Mouse (Mus musculus) spleen, adult 2 months (tissue): Measurements from ENCODE around the gene Iqgap1. TPM values are rescaled to one million over a fixed set of nuclear protein-coding genes. Genes with fewer than 3 reads are reported as not detected.

Experiments
- DNase-seq, 2 experiments: peaks; one replicate each; pipeline versions ENCODE4 v3.0.0 to v3.0.0-alpha.2; 2012 to 2021; ENCODE audit warnings: low spot score in 2 of 2, low read depth in 1 of 2
- H3K27ac ChIP-seq: fragments of 200-500 bp; 2 replicates; pipeline ENCODE4 v1.5.1; 2012; ENCODE audit warnings: low read length, inconsistent platforms; ENCODE audit not compliant: insufficient read depth
- H3K27me3 ChIP-seq: fragments of 200-500 bp; 2 replicates; pipeline ENCODE4 v1.6.1; 2012; ENCODE audit warnings: mild to moderate bottlenecking, moderate library complexity, low read length, inconsistent platforms; ENCODE audit not compliant: control insufficient read depth, insufficient read depth
- H3K36me3 ChIP-seq: fragments of 200-500 bp; 2 replicates; pipeline ENCODE4 v1.6.1; 2012; ENCODE audit warnings: mild to moderate bottlenecking, low read length, inconsistent platforms; ENCODE audit not compliant: control insufficient read depth, insufficient read depth
- H3K4me1 ChIP-seq: fragments of 200-500 bp; 2 replicates; pipeline ENCODE4 v1.6.1; 2011; ENCODE audit warnings: inconsistent platforms; ENCODE audit not compliant: control insufficient read depth, insufficient read depth, insufficient read length
- H3K4me3 ChIP-seq: fragments of 200-500 bp; 2 replicates; pipeline ENCODE4 v1.5.1; 2011; ENCODE audit warnings: mild to moderate bottlenecking, inconsistent platforms; ENCODE audit not compliant: insufficient read depth, insufficient read length; ENCODE audit errors: extremely low read depth
- CTCF ChIP-seq: fragments of 200-500 bp; IDR thresholded peaks from 2 replicates; pipeline ENCODE4 v1.5.1; 2011; ENCODE audit warnings: mild to moderate bottlenecking, inconsistent platforms; ENCODE audit not compliant: insufficient read depth, insufficient read length, insufficient replicate concordance; ENCODE audit errors: extremely low read depth
- POLR2A ChIP-seq: fragments of 200-500 bp; IDR thresholded peaks from 2 replicates; pipeline ENCODE4 v1.6.1; 2011; ENCODE audit warnings: low read depth, low read length, inconsistent platforms
- WGBS: fragments of 180-500 bp; shearing (Covaris S2); methylation state at CpG from one replicate; pipeline ENCODE4 v1.1.7; 2018; 5-methylcytosine and 5-hydroxymethylcytosine counted together
- polyA plus RNA-seq: library from polyadenylated mRNA; depleted of rRNA; stranded (reverse); fragments of >200 nt; gene quantifications from 2 replicates; pipeline ENCODE4 v1.2.3, GENCODE M21; 2012

Iqgap1 gene
- polyA plus RNA-seq, 1 experiment: 55.9 TPM

GRCm38 (mm10) chr7:80687721-80688555, 137.8 kb downstream of the Iqgap1 start:
- H3K36me3 ChIP-seq: no peaks in the 10 kb centered on the region
- DNase-seq: peak in 1 of 2 experiments; percentile 35
- 3% methylated on average over 69 of the region's 69 CpGs for WGBS
- no peak for TF ChIP-seq POLR2A
- TF ChIP-seq CTCF: no peak
- peaks cover 6% of the 10 kb centered on the region for H3K4me1 ChIP-seq
- H3K27ac ChIP-seq: peak overlapping the region; percentile 91
- H3K27me3 ChIP-seq: no peaks in the 10 kb centered on the region
- peak overlapping the region; percentile 92 for H3K4me3 ChIP-seq

- H3K4me3 ChIP-seq: no peak overlapping the region
- H3K27ac ChIP-seq: no peak overlapping the region
- whole genome bisulfite sequencing: 78% methylated on average over 5 of the region's 5 CpGs
- TF ChIP-seq POLR2A: no peak
- TF ChIP-seq CTCF: no peak
- no peaks in the 10 kb centered on the region for H3K36me3 ChIP-seq
- H3K27me3 ChIP-seq: no peaks in the 10 kb centered on the region
- H3K4me1 ChIP-seq: peaks cover 9% of the 10 kb centered on the region
- DNase-seq: no peak
Measured at GRCm38 (mm10) chr7:80685639-80686038, 140.1 kb downstream of the Iqgap1 start.

DNA sequence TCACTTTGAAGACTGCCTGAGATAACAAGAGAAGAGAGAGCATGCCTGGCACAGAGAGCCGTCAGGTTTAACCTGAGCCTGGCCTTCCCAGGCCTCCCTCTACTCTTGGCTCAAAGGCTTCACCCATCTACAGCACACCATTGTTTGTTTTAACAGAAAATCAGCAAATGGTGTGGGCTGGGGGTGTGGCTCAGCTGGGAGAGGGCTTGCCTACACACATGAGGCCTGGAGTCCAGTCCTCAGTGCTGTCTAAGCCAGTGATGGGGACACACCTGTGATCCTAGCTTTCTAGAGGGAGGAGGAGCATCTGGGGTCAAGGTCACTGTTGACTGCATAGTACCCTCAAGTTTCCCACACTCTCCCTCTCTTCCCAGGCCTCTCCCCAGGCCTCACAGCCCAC, 143.1 kb downstream of the Iqgap1 start:
- 83% methylated on average over 1 of the region's 1 CpGs for WGBS
- Histone ChIP-seq H3K4me1 (peaks cover 11% of the 10 kb centered on the region), H3K4me3 (no peak overlapping the region), H3K27me3 (no peaks in the 10 kb centered on the region), H3K27ac (no peak overlapping the region), H3K36me3 (no peaks in the 10 kb centered on the region)
- TF ChIP-seq CTCF: no peak
- DNase-seq: no peak

- no peak for TF ChIP-seq POLR2A
- 10% methylated on average over 12 of the region's 12 CpGs for WGBS
- Histone ChIP-seq H3K4me1 (peaks cover 11% of the 10 kb centered on the region), H3K27me3 (no peaks in the 10 kb centered on the region), H3K4me3 (peak overlapping the region; percentile 50), H3K27ac (peak overlapping the region; percentile 55; the same call in 1 of the 2 replicates), H3K36me3 (no peaks in the 10 kb centered on the region)
- DNase-seq: peak in 1 of 2 experiments; percentile 31
Measured at GRCm38 (mm10) chr7:80680218-80680847, 145.4 kb downstream of the Iqgap1 start.

GRCm38 (mm10) chr7:80672323-80672722, 153.5 kb downstream of the Iqgap1 start:
- 60% methylated on average over 3 of the region's 3 CpGs for WGBS
- no peak overlapping the region for H3K27ac ChIP-seq
- TF ChIP-seq CTCF: no peak
- TF ChIP-seq POLR2A: no peak
- H3K4me3 ChIP-seq: no peak overlapping the region
- no peak for DNase-seq
- H3K4me1 ChIP-seq: no peaks in the 10 kb centered on the region
- no peaks in the 10 kb centered on the region for H3K27me3 ChIP-seq
- H3K36me3 ChIP-seq: peaks cover 3% of the 10 kb centered on the region; the same call in 1 of the 2 replicates

DNA sequence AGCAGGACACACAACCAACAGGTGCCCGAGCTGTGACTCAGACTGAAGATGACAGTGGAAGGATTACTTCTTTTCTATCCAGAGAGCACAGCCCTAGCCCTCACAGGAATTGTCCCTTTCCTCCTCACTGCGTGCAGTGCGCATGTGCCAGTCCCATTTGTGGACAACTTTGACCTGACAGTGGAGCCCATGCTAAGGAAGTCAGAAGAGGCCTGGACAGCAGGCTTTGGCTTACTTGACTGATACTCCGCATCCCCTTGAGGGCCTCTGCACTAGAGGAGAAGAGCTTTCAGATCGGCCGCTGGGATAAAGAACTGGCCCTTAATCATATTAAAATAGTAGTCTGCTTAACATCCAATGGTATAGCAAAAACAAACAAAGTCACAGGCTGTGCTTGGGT, 154.9 kb downstream of the Iqgap1 start:
- no peak for DNase-seq
- H3K4me1 ChIP-seq: no peaks in the 10 kb centered on the region
- WGBS: 95% methylated on average over 6 of the region's 6 CpGs
- H3K27me3 ChIP-seq: no peaks in the 10 kb centered on the region
- H3K36me3 ChIP-seq: peaks cover 3% of the 10 kb centered on the region; the same call in 1 of the 2 replicates
- no peak overlapping the region for H3K27ac ChIP-seq
- TF ChIP-seq POLR2A (no peak), CTCF (no peak)
- no peak overlapping the region for H3K4me3 ChIP-seq

- TF ChIP-seq CTCF: no peak
- no peak for TF ChIP-seq POLR2A
Measured at GRCm38 (mm10) chr7:80667190-80667589, 158.6 kb downstream of the Iqgap1 start.

More at GRCm38 (mm10) chr7:80667190-80667589, 158.6 kb downstream of the Iqgap1 start:
- no peak for DNase-seq
- H3K4me3 ChIP-seq: no peak overlapping the region
- 38% methylated on average over 11 of the region's 11 CpGs for WGBS
- H3K27ac ChIP-seq: peak overlapping the region; percentile 25
- H3K36me3 ChIP-seq: peaks cover 2% of the 10 kb centered on the region; the same call in 1 of the 2 replicates
- H3K27me3 ChIP-seq: no peaks in the 10 kb centered on the region
- no peaks in the 10 kb centered on the region for H3K4me1 ChIP-seq
